Mouse (Mus musculus): ENCODE results near the gene Spats1.
"Not testable (repeated sequence)": the region's sequence is repeated elsewhere in the genome, so short reads cannot be mapped to it uniquely, and the experiment has no call there.

The Spats1 gene

GRCm38 (mm10) chr17:45490532-45491154, 15.4 kb upstream of the Spats1 start:
- DNase-seq (ENCODE audit: extremely low read depth, insufficient read length, low spot score), result no peak

GRCm38 (mm10) chr17:45489736-45490135, 14.5 kb upstream of the Spats1 start:
- DNase-seq (ENCODE audit: extremely low read depth, insufficient read length, low spot score), result no peak

- no peak for DNase-seq (ENCODE audit: extremely low read depth, insufficient read length, low spot score)
These were observed 13.4 kb upstream of the Spats1 start for GRCm38 (mm10) chr17:45488321-45489254.

GRCm38 (mm10) chr17:45487216-45487615, 12.0 kb upstream of the Spats1 start:
- no peak for DNase-seq (ENCODE audit: extremely low read depth, insufficient read length, low spot score)

GRCm38 (mm10) chr17:45485581-45485980, 10.4 kb upstream of the Spats1 start:
- DNase-seq (ENCODE audit: extremely low read depth, insufficient read length, low spot score), result no peak

- DNase-seq (ENCODE audit: extremely low read depth, insufficient read length, low spot score), result no peak
These were observed 5.2 kb upstream of the Spats1 start for GRCm38 (mm10) chr17:45480429-45480828.

GRCm38 (mm10) chr17:45478234-45478825, 3.1 kb upstream of the Spats1 start:
- peak; percentile 38 for DNase-seq (ENCODE audit: extremely low read depth, insufficient read length, low spot score)

GRCm38 (mm10) chr17:45474146-45474545, 1.1 kb downstream of the Spats1 start:
- DNase-seq (ENCODE audit: extremely low read depth, insufficient read length, low spot score), result no peak

- DNase-seq (ENCODE audit: extremely low read depth, insufficient read length, low spot score), result no peak
These were observed 1.5 kb downstream of the Spats1 start for GRCm38 (mm10) chr17:45473667-45474066.

- DNase-seq (ENCODE audit: extremely low read depth, insufficient read length, low spot score), result no peak
These were observed 4.5 kb downstream of the Spats1 start for GRCm38 (mm10) chr17:45470726-45471125.

GRCm38 (mm10) chr17:45468302-45468701, 6.9 kb downstream of the Spats1 start:
- DNase-seq (ENCODE audit: extremely low read depth, insufficient read length, low spot score), result no peak

- no peak for DNase-seq (ENCODE audit: extremely low read depth, insufficient read length, low spot score)
These were observed 8.5 kb downstream of the Spats1 start for GRCm38 (mm10) chr17:45466701-45467100.

- no peak for DNase-seq (ENCODE audit: extremely low read depth, insufficient read length, low spot score)
These were observed 11.0 kb downstream of the Spats1 start for GRCm38 (mm10) chr17:45464255-45464654.

- no peak for DNase-seq (ENCODE audit: extremely low read depth, insufficient read length, low spot score)
These were observed 12.7 kb downstream of the Spats1 start for GRCm38 (mm10) chr17:45462506-45462905.

GRCm38 (mm10) chr17:45459062-45459461, 16.2 kb downstream of the Spats1 start:
- no peak for DNase-seq (ENCODE audit: extremely low read depth, insufficient read length, low spot score)

- DNase-seq (ENCODE audit: extremely low read depth, insufficient read length, low spot score), result no peak
These were observed 16.7 kb downstream of the Spats1 start for GRCm38 (mm10) chr17:45458516-45458915.

- DNase-seq (ENCODE audit: extremely low read depth, insufficient read length, low spot score), result peak; percentile 31
These were observed 17.7 kb downstream of the Spats1 start for GRCm38 (mm10) chr17:45457487-45457886.

GRCm38 (mm10) chr17:45456260-45457152, 18.7 kb downstream of the Spats1 start:
- DNase-seq (ENCODE audit: extremely low read depth, insufficient read length, low spot score), result no peak

- not testable (repeated sequence) for DNase-seq (ENCODE audit: extremely low read depth, insufficient read length, low spot score)
These were observed 19.4 kb downstream of the Spats1 start for GRCm38 (mm10) chr17:45455783-45456182.

- no peak for DNase-seq (ENCODE audit: extremely low read depth, insufficient read length, low spot score)
These were observed 20.4 kb downstream of the Spats1 start for GRCm38 (mm10) chr17:45454794-45455193.
